Mouse (Mus musculus) bone marrow macrophage, adult 2 months (primary cell): Measurements from ENCODE around the gene Alg5.

ENCODE experiments used
- CTCF ChIP-seq: IDR thresholded peaks from 2 replicates; pipeline ENCODE4 v1.5.1; 2012; ENCODE audit warnings: low read depth, mild to moderate bottlenecking, low read length, moderate library complexity
- POLR2A ChIP-seq: IDR thresholded peaks from 2 replicates; pipeline ENCODE4 v1.6.1; 2012; ENCODE audit warnings: mild to moderate bottlenecking, low read depth, low read length, borderline replicate concordance

GRCm38 (mm10) chr3:54795379-54795778 is 60.0 kb downstream of the Alg5 start:
- TF ChIP-seq CTCF: no peak
- no peak for TF ChIP-seq POLR2A
